In genomic region chr12:4872983-4873477, GRCm38 (mm10) we compare ENCODE assay signal across 1 mouse cellular context.
TF ChIP-seq lines count a peak whose summit lies in the region.

No protein-coding gene starts in this region.

TF ChIP-seq in MEL, 35 proteins besides CTCF, POLR2A, EP300 and RAD21:
- TF ChIP-seq MXI1 (IDR thresholded peaks at IDR 0.05; ENCODE audit: low read depth, low read length) (peak; percentile 76; the same call in 1 of the 2 replicates), UBTF (IDR thresholded peaks at IDR 0.05; ENCODE audit: borderline replicate concordance, insufficient read depth, low read depth, low read length) (no peak), HCFC1 (IDR thresholded peaks at IDR 0.05; ENCODE audit: low read depth, low read length) (peak; percentile 51; the same call in 1 of the 2 replicates), NRF1 (IDR thresholded peaks at IDR 0.05; ENCODE audit: insufficient read depth, low read depth, low read length, poor library complexity, severe bottlenecking) (no peak), MYB (IDR thresholded peaks at IDR 0.05; ENCODE audit: low read depth, low read length) (peak; percentile 97), ZKSCAN1 (IDR thresholded peaks at IDR 0.05; ENCODE audit: low read depth, low read length) (no peak), RCOR1 (IDR thresholded peaks at IDR 0.05; ENCODE audit: low read depth, low read length) (no peak; the same call in none of the 2 replicates), ETS1 (IDR thresholded peaks at IDR 0.05; ENCODE audit: low read depth, low read length) (peak; percentile 93), POLR2AphosphoS5 (IDR thresholded peaks at IDR 0.05; ENCODE audit: borderline replicate concordance, low read depth, low read length) (0 out of 2 replicates have a peak, but pooled peaks have one; percentile 64), ZC3H11A (IDR thresholded peaks at IDR 0.05; ENCODE audit: low read depth, low read length) (no peak), GABPA (IDR thresholded peaks at IDR 0.05; ENCODE audit: low read depth, low read length) (no peak), SIN3A (IDR thresholded peaks at IDR 0.05; ENCODE audit: low read length) (peak; percentile 94), ZMIZ1 (IDR thresholded peaks at IDR 0.05; ENCODE audit: low read depth, low read length) (peak; percentile 76), BHLHE40 (IDR thresholded peaks at IDR 0.05; ENCODE audit: borderline replicate concordance, low read depth, low read length) (no peak; the same call in 1 of the 2 replicates), MEF2A (IDR thresholded peaks at IDR 0.05; ENCODE audit: extremely low read depth, insufficient replicate concordance, low read depth, low read length, poor library complexity, severe bottlenecking) (no peak), NELFE (IDR thresholded peaks at IDR 0.05; ENCODE audit: low read depth, low read length) (peak; percentile 43; the same call in 1 of the 2 replicates), USF2 (IDR thresholded peaks at IDR 0.05; ENCODE audit: borderline replicate concordance in 1 of 2, insufficient read depth in 1 of 2, low read depth in 1 of 2, low read length in 2 of 2) (no peak), E2F4 (IDR thresholded peaks at IDR 0.05; ENCODE audit: borderline replicate concordance, low read depth, low read length) (no peak), SMC3 (IDR thresholded peaks at IDR 0.05; ENCODE audit: low read depth, low read length) (no peak), ZNF384 (IDR thresholded peaks at IDR 0.05; ENCODE audit: low read depth, low read length) (peak; percentile 65), TAL1 (IDR thresholded peaks at IDR 0.05; ENCODE audit: low read length) (peak; percentile 99), MAZ (IDR thresholded peaks at IDR 0.05; ENCODE audit: low read depth, low read length) (no peak; the same call in 1 of the 2 replicates), MYC (IDR thresholded peaks at IDR 0.05; ENCODE audit: low read depth, low read length) (peak; percentile 77), CHD2 (IDR thresholded peaks at IDR 0.05; ENCODE audit: low read length) (no peak; the same call in 1 of the 2 replicates), TBP (IDR thresholded peaks at IDR 0.05; ENCODE audit: low read depth, low read length) (peak; percentile 70; the same call in 1 of the 2 replicates), KAT2A (conservative IDR thresholded peaks at IDR 0.05; ENCODE audit: low read depth, low read length) (no peak), JUND (IDR thresholded peaks at IDR 0.05; ENCODE audit: low read depth, low read length) (no peak), ELF1 (IDR thresholded peaks at IDR 0.05; ENCODE audit: low read depth, low read length) (no peak), USF1 (IDR thresholded peaks at IDR 0.05; ENCODE audit: low read depth, low read length) (no peak), MAFK (IDR thresholded peaks at IDR 0.05; ENCODE audit: borderline replicate concordance, low read depth, low read length) (0 out of 2 replicates have a peak, but pooled peaks have one; percentile 20), GATA1 (IDR thresholded peaks at IDR 0.05; ENCODE audit: low read depth, low read length) (peak; percentile 99), POLR2AphosphoS2 (IDR thresholded peaks at IDR 0.05; ENCODE audit: low read length) (no peak; the same call in 1 of the 2 replicates), CHD1 (IDR thresholded peaks at IDR 0.05; ENCODE audit: low read depth, low read length) (no peak), TCF12 (IDR thresholded peaks at IDR 0.05; ENCODE audit: low read depth, low read length) (peak; percentile 99), MAX (IDR thresholded peaks at IDR 0.05; ENCODE audit: low read length) (no peak)
